Mouse (Mus musculus): ENCODE results near the gene Rasl12. TPM values are rescaled to one million over a fixed set of nuclear protein-coding genes. Genes with fewer than 3 reads are reported as not detected.

The Rasl12 gene
- total RNA-seq (2023) = under 1 TPM in 1 of 2 experiments, not detected in 1; 0.30 TPM

DNA sequence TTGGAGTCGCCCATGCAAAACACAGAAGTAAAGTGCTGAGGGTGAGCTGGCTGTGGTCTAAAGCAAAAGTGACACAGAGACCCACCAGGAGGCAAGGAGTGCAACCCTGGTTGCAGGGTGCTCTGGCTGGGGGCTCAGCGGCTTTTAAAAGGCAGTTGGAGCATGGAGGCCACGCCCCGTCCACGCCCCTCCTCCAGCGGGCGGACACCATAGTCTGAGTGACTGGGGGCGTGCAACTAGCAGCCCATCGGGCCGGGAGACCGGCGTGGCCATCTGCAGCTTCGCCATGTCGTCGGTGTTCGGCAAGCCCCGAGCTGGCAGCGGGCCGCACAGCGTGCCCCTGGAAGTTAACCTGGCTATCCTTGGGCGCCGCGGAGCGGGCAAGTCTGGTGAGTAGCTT is at the start of gene Rasl12:
Gene Rasl12, plus strand, starts transcription at position 228 of the 400 bp plus-strand sequence.

DNA sequence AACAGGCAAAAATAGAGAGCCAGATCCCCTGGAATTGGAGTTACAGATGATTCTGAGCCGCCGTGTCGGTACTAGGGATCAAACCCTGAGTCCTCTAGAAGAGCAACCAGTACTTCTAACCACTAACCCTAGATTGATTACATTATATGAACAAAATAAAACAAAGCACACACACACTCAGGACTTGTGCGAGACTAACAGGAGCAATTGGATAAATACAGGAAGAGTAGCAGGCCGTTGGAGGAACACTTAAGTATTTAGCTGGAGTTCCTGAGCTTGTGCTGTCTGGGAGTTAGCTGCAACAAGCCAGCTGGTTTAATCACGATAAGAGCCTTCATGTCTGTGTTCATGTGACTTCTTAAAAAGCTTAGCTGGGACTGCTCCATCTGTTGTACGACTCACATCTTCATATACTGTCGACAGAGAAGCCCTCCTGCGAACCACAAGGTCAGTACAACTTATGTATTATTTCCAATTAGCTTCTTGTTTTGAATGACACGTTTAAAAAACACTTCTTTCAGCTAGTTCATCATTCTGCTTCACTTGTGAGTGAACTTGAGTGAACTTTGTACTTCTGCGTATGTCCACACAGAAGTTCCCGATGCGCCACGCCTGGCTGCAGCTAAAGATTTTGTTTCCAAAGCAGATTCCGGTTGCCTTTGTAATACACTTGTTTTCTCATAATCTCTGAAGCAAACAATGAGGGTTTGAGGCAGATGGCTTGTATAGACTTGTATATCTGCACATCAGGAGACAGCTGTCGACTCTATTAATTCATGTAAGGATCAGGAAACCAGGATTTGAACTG is 37.5 kb upstream of the Rasl12 start, which contains the start of gene Ubap1l:
Gene Ubap1l, plus strand, starts transcription at position 401 of the 808 bp plus-strand sequence.

DNA sequence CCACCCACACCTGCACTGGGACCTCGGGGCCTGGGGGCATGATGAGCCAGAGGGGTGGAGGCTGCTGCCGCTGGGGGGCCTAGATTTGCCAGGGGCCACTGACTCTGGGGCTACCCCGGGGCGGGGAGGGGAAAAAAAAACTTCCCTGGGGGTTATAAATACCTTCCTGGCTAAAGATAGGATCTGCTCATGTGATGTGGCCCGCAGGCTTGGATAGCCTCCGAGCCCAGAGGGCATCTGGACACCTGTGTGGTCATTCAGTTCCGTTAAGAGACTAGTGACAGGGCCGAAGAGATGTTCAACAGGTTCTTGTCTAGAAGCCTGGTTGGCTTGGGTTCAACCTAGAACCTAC is 6.7 kb upstream of the Rasl12 start, which contains the start of gene Kbtbd13:
Gene Kbtbd13, minus strand, starts transcription at position 40 of the 352 bp plus-strand sequence.

DNA sequence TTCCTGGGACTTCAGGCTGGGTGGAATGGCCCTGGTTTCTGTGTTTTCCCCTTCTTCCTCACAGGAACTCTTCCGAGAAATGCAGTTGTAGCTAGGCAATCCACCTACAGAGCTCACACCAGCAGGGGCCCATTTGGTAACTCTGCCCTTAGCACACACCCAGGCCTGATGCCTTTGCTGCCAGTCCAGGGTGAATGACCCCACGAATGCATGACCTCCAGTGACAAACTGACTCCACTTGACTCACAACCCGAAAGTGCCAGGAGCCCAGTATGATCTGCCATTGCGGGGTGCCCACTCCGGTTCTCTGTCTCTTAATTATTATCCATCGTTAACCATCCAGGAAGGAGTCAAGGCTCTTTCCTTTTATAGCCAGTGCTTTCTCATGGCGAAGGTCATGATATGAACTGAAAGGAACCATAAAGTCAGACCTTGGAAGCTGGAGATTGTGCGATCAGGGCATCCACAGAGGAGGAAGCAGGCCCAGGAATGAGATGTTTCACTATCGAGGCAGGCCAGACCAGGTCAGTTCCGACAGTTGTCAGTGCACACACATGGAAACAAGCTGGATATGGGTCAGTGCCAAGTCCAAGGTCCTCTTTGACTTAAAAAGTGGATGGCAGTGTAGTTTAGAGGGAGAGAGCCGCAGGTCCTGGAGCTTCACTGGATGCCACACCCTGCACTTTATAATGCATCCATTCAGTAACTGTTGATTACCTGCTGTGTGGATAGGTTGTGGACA is 24.6 kb downstream of the Rasl12 start, which contains the start of gene Slc51b:
Gene Slc51b, minus strand, starts transcription at position 196 of the 742 bp plus-strand sequence.

DNA sequence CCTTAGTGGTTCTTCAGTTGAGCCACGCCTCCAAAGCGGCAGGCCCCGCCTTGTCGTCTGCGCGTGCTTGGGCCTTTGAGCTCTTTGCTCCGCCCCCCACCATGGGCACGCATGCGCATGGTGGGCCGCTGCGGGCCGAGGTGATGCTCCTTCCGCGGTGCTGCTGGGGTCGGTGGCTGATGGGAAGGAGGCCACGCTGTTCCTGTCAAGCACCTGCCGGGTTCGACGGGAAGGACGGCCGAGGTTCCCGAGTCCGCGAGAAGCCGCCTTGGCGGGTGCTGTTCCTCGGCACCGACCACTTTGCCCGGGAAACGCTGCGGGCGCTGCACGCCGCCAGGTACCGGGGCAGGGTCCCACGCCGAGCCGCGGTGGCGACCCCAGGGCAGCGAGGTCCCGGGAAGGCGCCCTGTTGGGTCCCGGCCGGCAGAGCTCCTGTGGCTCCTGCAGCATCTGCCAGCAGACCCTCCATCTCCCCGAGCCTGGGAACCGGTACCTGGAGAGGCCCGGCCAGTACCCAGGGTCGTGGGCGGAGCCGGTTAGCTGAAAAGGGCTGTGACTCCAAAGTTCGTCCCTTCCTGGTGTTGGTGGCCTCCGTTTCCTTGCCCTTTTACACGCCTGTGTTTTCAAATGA is 37.5 kb downstream of the Rasl12 start, which contains the start of gene Mtfmt:
Gene Mtfmt, plus strand, starts transcription at position 112 of the 631 bp plus-strand sequence.

DNA sequence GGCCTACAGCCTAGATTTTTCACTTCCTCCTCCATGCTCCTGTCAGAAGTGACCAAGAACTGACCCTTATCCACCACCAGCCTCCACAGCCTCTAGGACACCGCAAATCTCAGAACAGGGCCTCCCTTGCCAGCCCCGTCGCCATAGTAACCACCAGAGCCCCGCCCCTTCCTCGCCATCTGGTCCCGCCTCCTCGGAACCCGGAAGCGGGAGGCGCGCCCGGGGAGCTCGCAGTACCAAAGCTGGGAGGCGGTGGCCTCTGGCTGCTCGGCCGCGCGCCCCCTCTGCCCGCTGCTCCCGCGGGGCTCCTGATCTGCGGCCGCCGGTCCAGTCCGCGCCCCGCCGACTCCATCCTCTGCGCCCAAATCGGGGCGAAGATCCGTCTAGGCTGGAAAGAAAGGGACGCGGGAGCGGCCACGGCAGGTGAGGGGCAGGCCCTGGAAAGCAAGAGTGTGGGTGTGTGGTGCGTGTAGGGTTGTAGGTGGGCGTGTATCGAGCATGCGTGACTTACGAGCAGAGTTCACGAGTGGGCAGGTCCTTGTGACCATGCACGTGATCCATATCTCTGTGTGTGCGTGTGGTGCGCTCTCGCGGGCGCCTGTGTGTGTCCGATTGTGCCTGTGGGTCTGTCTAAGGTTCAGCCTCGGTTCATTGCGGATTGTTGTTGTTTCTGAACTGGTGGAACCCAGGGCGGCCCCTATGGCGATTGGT is 62.6 kb downstream of the Rasl12 start, which contains the start of gene Spg21:
Gene Spg21, plus strand, starts transcription at position 216 of the 711 bp plus-strand sequence.

Other genes starting within 250 kb of the Rasl12 start
- gene Parp16, start 203.2 kb upstream of the Rasl12 start, total RNA-seq (2023) = 1 to 10 TPM; 6.1 to 7.0 TPM
- gene Cilp, start 133.3 kb upstream of the Rasl12 start, total RNA-seq (2023) = not detected
- gene Clpx, start 104.2 kb upstream of the Rasl12 start, total RNA-seq (2023) = 10 to 100 TPM; 27.2 to 31.9 TPM
- gene Pdcd7, start 52.4 kb upstream of the Rasl12 start, total RNA-seq (2023) = 10 to 100 TPM; 19.2 to 22.3 TPM
- 1 to 10 TPM; 3.9 to 6.4 TPM for gene Ubap1l, start 37.5 kb upstream of the Rasl12 start, total RNA-seq (2023)
- gene Kbtbd13, start 6.9 kb upstream of the Rasl12 start, total RNA-seq (2023) = not detected
- not detected for gene Slc51b, start 24.4 kb downstream of the Rasl12 start, total RNA-seq (2023)
- gene Mtfmt, start 37.3 kb downstream of the Rasl12 start, total RNA-seq (2023) = 10 to 100 TPM; 26.9 to 29.7 TPM
- gene Spg21, start 62.4 kb downstream of the Rasl12 start, total RNA-seq (2023) = 10 to 100 TPM; 53.7 to 55.1 TPM
- not detected for gene Ankdd1a, start 121.7 kb downstream of the Rasl12 start, total RNA-seq (2023)
- gene Plekho2, start 181.5 kb downstream of the Rasl12 start, total RNA-seq (2023) = 10 to 100 TPM; 34.1 to 41.2 TPM
- gene Pif1, start 188.7 kb downstream of the Rasl12 start, total RNA-seq (2023) = under 1 TPM; 0.71 to 0.76 TPM
- 1 to 10 TPM in 1 of 2 experiments, not detected in 1; 1.5 TPM for gene Rbpms2, start 231.1 kb downstream of the Rasl12 start, total RNA-seq (2023)